Mouse (Mus musculus): Measurements from ENCODE around the gene Bcas1. TPM values are rescaled to one million over a fixed set of nuclear protein-coding genes. Genes with fewer than 3 reads are reported as not detected.

Bcas1 gene
- polyA plus RNA-seq, 1 experiment from 2014 or later: 1.00 TPM

DNA sequence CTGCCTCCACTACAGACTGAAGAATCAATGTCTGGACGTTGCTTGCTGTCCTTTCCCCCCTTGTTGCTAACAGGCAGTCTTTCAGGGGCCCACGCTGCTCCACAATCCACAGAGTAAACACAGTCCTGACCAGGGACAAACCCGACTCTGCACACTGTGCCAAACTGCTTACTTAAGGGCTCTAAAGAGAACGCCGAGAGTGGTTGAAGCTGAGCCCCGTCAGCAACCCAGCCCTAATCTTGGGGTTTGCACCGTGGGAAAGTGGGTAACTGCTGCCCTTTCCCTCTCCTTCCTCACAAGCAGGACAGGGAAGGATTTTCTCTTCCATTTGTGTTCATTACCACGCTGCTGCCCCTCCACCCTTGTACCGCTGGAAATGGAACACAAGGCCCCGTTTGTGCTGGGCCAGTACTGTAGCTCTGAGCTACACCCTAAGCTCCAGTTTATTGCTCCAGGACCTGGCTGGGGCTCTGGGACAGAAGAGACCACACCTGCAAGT, 83.8 kb downstream of the Bcas1 start:
- Histone ChIP-seq H3K36me3 (replicated peaks) (no peaks in the 10 kb centered on the region), H3K9ac (no peak overlapping the region), H3K27me3 (no peaks in the 10 kb centered on the region), H3K27ac (0 out of 2 replicates have a peak overlapping the region, but pooled peaks have one; percentile 31), H3K4me3 (replicated peaks) (no peak overlapping the region), H3K9me3 (no peaks in the 10 kb centered on the region), H3K4me1 (peaks cover 29% of the 10 kb centered on the region), H3K4me2 (no peak overlapping the region)
- peak; percentile 12; the same call in 1 of the 2 replicates for ATAC-seq (ENCODE audit: low FRiP score)
- WGBS: 55% methylated on average over 10 of the region's 10 CpGs

DNA sequence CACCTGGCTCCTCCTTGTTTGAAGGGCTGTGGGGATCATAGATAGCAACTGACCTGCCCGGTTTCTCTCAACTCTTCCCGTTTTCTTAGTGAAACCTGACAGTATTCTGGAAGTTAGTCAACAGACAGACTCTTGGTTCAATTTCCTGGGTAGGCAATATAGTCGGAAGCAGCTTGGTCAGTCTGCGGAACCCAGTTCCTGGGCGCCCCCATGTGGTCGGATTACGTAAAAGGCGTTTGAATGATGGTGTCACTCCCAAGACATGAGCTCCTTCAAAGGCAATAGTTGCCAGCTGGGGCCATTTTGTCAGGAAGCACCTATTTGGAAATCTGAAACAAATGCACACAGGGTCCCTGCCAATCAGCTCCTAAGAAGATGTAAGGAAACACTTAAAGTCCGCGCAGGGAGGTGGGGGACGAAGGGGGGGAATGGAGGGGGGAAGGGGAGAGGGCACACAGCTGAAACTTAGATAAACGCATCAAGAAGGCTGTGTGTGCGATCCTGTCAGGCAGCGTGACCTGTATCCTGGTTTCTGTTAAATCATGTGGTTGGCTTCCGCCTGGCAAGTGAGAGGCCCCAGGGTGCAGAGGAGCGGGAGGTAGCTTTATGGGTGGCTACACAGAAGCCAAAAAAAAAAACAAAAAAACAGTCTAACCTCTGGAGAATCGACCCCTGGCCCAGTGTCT, 84.4 kb downstream of the Bcas1 start:
- peaks cover 29% of the 10 kb centered on the region for H3K4me1 ChIP-seq
- H3K9me3 ChIP-seq: no peaks in the 10 kb centered on the region
- no peak for ATAC-seq (ENCODE audit: low FRiP score)
- no peak overlapping the region for H3K4me2 ChIP-seq
- no peak overlapping the region for H3K27ac ChIP-seq
- WGBS: 47% methylated on average over 17 of the region's 17 CpGs
- no peaks in the 10 kb centered on the region for H3K27me3 ChIP-seq
- no peaks in the 10 kb centered on the region for H3K36me3 ChIP-seq (replicated peaks)
- no peak overlapping the region for H3K9ac ChIP-seq
- no peak overlapping the region for H3K4me3 ChIP-seq (replicated peaks)

DNA sequence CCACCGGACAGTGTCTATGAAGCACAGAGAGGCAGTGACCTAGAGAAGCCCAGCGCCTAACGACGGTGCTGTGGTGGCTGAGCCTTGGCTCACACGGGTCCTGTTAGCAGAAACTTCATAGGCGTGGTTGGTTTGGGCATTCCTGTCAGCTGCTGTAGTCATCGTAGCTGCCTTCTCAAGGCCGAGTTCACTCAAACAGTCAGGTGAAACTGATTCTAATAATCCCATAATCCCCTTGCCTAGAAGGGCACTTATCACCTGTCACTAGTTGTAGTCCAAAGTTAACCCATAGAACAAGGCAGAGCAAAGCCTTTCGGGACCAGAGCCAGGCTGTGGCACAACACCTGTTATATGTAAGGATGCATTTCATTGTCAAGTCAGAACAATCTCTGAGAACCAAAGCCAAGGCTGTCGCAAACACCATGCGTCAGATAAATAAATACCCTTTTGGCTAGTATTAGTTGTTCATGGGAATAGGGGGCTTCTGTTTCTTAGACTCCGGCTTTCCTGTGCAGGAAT, 85.3 kb downstream of the Bcas1 start:
- WGBS: 89% methylated on average over 12 of the region's 12 CpGs
- H3K4me3 ChIP-seq (replicated peaks): no peak overlapping the region

DNA sequence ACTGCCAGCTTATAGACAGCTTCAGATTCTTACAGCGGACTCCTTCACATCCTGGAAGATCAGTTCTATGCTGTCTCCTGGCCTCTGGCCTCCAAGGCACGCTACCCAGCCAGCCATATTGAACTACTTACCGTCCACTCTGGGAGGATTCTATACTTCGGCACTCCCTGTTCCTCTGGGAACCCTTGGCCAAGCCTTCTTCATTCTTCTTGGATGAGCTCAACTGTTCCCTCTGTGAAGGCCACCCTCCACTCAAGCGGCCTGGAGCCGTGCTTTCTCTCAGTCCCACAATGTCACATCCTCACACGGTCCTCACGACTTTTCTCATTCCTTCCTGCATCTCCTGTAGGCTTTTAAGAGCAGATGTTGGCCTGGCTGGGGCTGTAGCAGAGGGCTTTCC, 86.5 kb downstream of the Bcas1 start:
- 90% methylated on average over 8 of the region's 8 CpGs for WGBS
- Histone ChIP-seq H3K4me3 (replicated peaks) (no peak overlapping the region), H3K27me3 (no peaks in the 10 kb centered on the region), H3K9ac (no peak overlapping the region), H3K27ac (no peak overlapping the region), H3K9me3 (no peaks in the 10 kb centered on the region), H3K36me3 (replicated peaks) (no peaks in the 10 kb centered on the region), H3K4me1 (peaks cover 29% of the 10 kb centered on the region), H3K4me2 (no peak overlapping the region)
- no peak for ATAC-seq (ENCODE audit: low FRiP score)

More for the DNA sequence above, 85.3 kb downstream of the Bcas1 start:
- H3K4me1 ChIP-seq: peaks cover 29% of the 10 kb centered on the region
- H3K9ac ChIP-seq: no peak overlapping the region
- no peaks in the 10 kb centered on the region for H3K9me3 ChIP-seq
- no peaks in the 10 kb centered on the region for H3K36me3 ChIP-seq (replicated peaks)
- ATAC-seq (ENCODE audit: low FRiP score): no peak
- no peak overlapping the region for H3K27ac ChIP-seq
- H3K4me2 ChIP-seq: no peak overlapping the region
- no peaks in the 10 kb centered on the region for H3K27me3 ChIP-seq

DNA sequence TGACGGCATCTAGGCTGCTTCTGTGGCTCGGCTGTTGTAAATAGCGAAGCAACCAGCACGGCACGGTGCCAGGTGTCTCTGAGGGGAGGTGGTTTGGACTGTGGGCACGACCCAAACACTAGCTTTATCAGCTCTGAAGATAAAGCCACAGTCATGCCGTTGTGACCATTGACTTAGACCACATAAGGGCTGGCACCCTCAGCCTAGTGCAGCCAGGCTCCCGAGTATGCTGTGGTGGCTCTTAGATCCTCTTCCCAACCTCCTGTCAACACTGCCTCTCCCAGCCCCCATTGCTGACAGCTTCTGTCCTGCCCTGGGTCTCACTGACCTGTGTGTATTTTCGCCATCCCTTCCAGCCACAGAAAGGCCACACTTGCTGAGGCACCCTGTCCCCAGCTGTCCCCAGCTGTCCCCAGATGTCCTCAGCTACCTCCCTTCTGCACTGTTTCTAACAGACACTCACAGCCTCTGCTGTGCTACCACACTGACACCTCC, 91.3 kb downstream of the Bcas1 start:
- H3K4me2 ChIP-seq: no peak overlapping the region
- H3K27me3 ChIP-seq: no peaks in the 10 kb centered on the region
- no peak overlapping the region for H3K9ac ChIP-seq
- no peak for ATAC-seq (ENCODE audit: low FRiP score)
- H3K9me3 ChIP-seq: no peaks in the 10 kb centered on the region
- WGBS: 85% methylated on average over 9 of the region's 9 CpGs
- H3K36me3 ChIP-seq (replicated peaks): no peaks in the 10 kb centered on the region
- H3K4me3 ChIP-seq (replicated peaks): no peak overlapping the region
- H3K4me1 ChIP-seq: no peaks in the 10 kb centered on the region
- H3K27ac ChIP-seq: no peak overlapping the region

DNA sequence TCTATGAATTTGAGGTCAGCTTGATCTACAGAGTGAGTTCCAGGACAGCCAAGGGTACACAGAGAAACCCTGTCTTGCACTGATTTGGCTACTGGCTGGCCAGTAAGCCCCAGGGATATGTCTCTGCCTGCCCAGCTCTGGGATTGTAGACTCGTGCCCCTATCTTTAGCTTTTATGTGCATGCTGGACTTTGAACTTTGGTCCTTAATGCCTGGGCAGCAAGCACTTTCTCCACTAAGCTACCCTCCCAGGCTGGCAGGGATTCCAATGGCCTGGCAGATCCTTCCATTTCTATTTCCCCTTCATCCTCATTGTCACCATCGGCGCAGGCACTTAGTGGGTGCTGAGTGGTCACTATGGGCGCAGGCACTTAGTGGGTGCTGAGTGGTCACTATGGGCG, 92.5 kb downstream of the Bcas1 start:
- H3K27me3 ChIP-seq: no peaks in the 10 kb centered on the region
- H3K4me1 ChIP-seq: no peaks in the 10 kb centered on the region
- H3K9me3 ChIP-seq: no peaks in the 10 kb centered on the region
- no peak overlapping the region for H3K27ac ChIP-seq
- WGBS: 92% methylated on average over 5 of the region's 5 CpGs
- H3K4me2 ChIP-seq: no peak overlapping the region
- no peak overlapping the region for H3K9ac ChIP-seq
- no peak overlapping the region for H3K4me3 ChIP-seq (replicated peaks)
- no peaks in the 10 kb centered on the region for H3K36me3 ChIP-seq (replicated peaks)
- no peak for ATAC-seq (ENCODE audit: low FRiP score)

DNA sequence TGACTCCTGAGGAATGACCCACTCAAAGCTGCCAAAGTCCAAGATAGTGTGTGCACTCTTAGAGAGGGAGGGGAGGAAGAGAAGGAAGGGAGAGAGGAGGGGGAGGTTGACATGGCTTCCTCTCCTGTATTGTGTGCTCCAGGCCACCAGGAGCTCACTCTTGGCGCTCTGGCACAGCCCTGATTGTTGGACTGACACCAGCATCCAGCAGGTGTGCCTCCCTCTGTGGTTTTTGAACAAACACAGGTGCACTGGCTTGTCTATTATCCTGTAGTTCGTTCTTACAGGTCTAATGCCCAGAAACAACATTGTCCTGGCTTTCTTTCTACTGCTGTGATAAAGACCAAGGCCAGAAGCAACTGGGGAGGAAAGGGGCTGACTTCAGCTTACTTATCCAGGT, 95.8 kb downstream of the Bcas1 start:
- Histone ChIP-seq H3K9ac (no peak overlapping the region), H3K4me1 (no peaks in the 10 kb centered on the region), H3K36me3 (replicated peaks) (no peaks in the 10 kb centered on the region), H3K4me2 (no peak overlapping the region), H3K9me3 (no peaks in the 10 kb centered on the region), H3K27me3 (no peaks in the 10 kb centered on the region), H3K4me3 (replicated peaks) (no peak overlapping the region), H3K27ac (no peak overlapping the region)
- WGBS: 78% methylated on average over 2 of the region's 2 CpGs
- no peak for ATAC-seq (ENCODE audit: low FRiP score)

DNA sequence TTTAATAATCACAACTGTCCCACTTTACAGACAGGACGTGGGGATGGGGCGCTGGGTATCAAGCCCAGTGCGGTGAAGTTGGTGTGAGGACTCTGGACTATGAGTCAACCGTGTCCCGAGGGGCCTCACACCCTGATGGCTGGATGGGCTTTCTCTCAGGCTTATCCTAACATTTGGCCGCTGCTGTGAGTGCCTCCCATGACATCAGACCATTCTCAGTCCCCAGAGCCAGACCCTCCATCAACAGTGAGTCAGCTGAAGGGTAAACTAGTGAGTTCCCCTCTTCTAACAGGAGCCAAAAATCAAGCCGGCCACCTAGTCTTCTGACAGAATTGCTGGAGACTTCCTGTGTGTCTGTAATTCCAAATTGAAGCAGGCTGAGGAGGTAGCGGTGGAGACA, 97.2 kb downstream of the Bcas1 start:
- 90% methylated on average over 8 of the region's 8 CpGs for WGBS
- Histone ChIP-seq H3K4me2 (no peak overlapping the region), H3K9ac (no peak overlapping the region), H3K4me1 (no peaks in the 10 kb centered on the region), H3K27ac (no peak overlapping the region), H3K9me3 (no peaks in the 10 kb centered on the region), H3K27me3 (no peaks in the 10 kb centered on the region), H3K4me3 (replicated peaks) (no peak overlapping the region), H3K36me3 (replicated peaks) (no peaks in the 10 kb centered on the region)
- no peak for ATAC-seq (ENCODE audit: low FRiP score)

DNA sequence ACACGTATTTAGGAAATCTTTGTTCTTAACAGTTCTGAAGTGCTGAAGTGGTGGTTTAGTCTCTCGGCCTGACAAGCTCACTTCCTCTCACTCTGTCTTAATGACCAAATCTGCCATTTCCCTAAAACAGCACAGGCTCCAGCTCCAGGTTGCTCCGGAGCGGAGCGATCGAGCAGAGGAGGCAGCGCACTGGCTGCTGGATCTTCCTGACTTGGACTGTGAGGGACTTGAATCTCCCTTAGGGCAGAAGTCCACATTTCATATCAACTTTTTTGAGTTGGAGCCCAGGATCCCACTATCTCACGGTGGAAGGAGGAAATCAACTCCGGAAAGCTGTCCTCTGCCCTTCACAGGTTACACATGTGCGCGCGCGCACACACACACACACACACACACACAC, 97.7 kb downstream of the Bcas1 start:
- WGBS: 91% methylated on average over 13 of the region's 13 CpGs
- no peak overlapping the region for H3K9ac ChIP-seq
- no peak overlapping the region for H3K4me2 ChIP-seq
- H3K4me1 ChIP-seq: no peaks in the 10 kb centered on the region
- H3K27ac ChIP-seq: no peak overlapping the region
- H3K4me3 ChIP-seq (replicated peaks): no peak overlapping the region
- H3K9me3 ChIP-seq: no peaks in the 10 kb centered on the region
- H3K27me3 ChIP-seq: no peaks in the 10 kb centered on the region; the same call in 1 of the 2 replicates
- H3K36me3 ChIP-seq (replicated peaks): no peaks in the 10 kb centered on the region
- ATAC-seq (ENCODE audit: low FRiP score): no peak

DNA sequence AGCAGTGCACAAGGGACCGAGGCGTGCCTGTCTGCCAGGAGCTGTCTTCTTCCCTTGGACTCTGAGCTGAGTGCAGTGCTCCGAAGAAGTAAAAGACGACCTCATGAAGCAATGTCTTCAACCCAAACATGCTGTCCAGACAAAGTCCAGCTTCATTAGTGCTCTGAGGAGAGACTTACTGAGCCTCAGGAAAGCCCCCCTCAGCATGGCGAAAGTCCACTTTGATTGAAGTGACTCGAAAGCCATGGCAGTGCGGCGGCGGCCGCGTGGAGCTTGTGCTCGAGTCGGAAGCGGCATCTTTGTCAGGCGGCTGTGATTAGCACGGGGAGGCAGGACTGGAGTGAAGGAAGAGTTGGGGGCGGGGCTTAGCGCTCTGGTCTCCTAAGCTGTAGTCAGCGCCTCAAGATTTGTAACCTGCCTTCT, 103.7 kb downstream of the Bcas1 start:
- Histone ChIP-seq H3K27me3 (peaks cover 8% of the 10 kb centered on the region), H3K9me3 (no peaks in the 10 kb centered on the region), H3K27ac (no peak overlapping the region), H3K4me1 (peaks cover 20% of the 10 kb centered on the region), H3K4me2 (peak overlapping the region; percentile 58), H3K9ac (peak overlapping the region; percentile 42), H3K36me3 (replicated peaks) (no peaks in the 10 kb centered on the region), H3K4me3 (replicated peaks) (peak overlapping the region; percentile 34)
- peak; percentile 75 for ATAC-seq (ENCODE audit: low FRiP score)
- 3% methylated on average over 19 of the region's 19 CpGs for WGBS

DNA sequence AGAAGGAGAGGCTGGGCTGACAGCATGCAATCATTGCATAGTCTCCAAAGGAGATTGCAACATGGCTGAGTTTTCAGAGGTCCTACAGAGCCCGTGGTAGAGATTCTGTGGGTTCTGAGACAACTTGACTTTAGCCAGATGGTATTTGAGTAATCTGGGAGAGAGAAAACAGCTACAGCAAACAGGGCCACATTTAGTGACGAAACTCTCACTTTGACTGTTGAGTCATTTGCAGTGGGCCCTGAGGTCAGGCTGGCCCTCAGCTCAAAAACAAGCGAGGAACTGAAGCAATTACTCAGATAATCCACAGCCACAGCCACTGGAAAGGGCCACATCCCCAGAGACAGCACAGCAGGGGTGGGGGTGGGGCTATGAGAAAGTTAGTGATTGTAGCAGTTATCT, 105.6 kb downstream of the Bcas1 start:
- no peaks in the 10 kb centered on the region for H3K9me3 ChIP-seq
- no peak overlapping the region for H3K27ac ChIP-seq
- no peak overlapping the region for H3K9ac ChIP-seq
- WGBS: 40% methylated on average over 3 of the region's 3 CpGs
- peaks cover 8% of the 10 kb centered on the region for H3K27me3 ChIP-seq
- no peak overlapping the region for H3K4me2 ChIP-seq
- H3K36me3 ChIP-seq (replicated peaks): no peaks in the 10 kb centered on the region
- ATAC-seq (ENCODE audit: low FRiP score): no peak
- no peak overlapping the region for H3K4me3 ChIP-seq (replicated peaks)
- H3K4me1 ChIP-seq: peaks cover 24% of the 10 kb centered on the region

DNA sequence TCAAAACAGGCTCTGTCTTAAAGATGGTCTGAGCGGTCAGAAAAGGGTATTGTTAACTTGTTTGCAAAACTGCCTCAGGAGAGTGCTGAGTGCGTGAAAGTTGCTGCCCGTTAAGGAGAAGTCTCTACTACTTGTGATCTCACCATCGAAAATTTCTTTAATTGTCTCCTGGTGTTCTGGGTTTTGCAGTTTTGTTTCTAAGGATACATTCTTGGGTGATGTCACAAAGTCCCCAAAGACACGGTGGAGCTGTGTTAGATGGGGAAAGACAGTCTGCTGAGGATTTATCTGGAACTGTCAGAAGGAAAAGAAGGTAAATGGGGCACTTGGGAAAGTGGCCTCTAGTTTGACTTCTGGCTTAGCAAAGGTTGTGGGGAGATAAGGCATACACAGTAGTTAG, 106.1 kb downstream of the Bcas1 start:
- no peak for ATAC-seq (ENCODE audit: low FRiP score)
- H3K9me3 ChIP-seq: no peaks in the 10 kb centered on the region
- peaks cover 24% of the 10 kb centered on the region for H3K4me1 ChIP-seq
- peaks cover 8% of the 10 kb centered on the region for H3K27me3 ChIP-seq
- no peak overlapping the region for H3K4me3 ChIP-seq (replicated peaks)
- H3K9ac ChIP-seq: no peak overlapping the region
- no peak overlapping the region for H3K4me2 ChIP-seq
- no peaks in the 10 kb centered on the region for H3K36me3 ChIP-seq (replicated peaks)
- 50% methylated on average over 5 of the region's 5 CpGs for WGBS
- no peak overlapping the region for H3K27ac ChIP-seq

Data from forebrain, embryonic 12.5 days (tissue).